Mouse (Mus musculus) embryonic fibroblast, embryonic 13.5 days (primary cell): ENCODE data around the gene Cdh13.

Experiments used
- CTCF ChIP-seq: IDR thresholded peaks from 2 replicates; pipeline ENCODE4 v1.5.1; 2011; ENCODE audit warnings: mild to moderate bottlenecking, control low read depth, low read length, moderate library complexity, borderline replicate concordance; ENCODE audit not compliant: insufficient read depth
- POLR2A ChIP-seq: IDR thresholded peaks from 2 replicates; pipeline ENCODE4 v1.6.1; 2011; ENCODE audit warnings: low read depth, mild to moderate bottlenecking, control low read depth, low read length, moderate library complexity

GRCm38 (mm10) chr8:118353022-118353421, 69.5 kb downstream of the Cdh13 start:
- no peak for TF ChIP-seq CTCF
- TF ChIP-seq POLR2A = no peak
